Mouse (Mus musculus): ENCODE data around the gene Reln. TPM values are rescaled to one million over a fixed set of nuclear protein-coding genes. Genes with fewer than 3 reads are reported as not detected.

Gene Reln
- polyA plus RNA-seq (2014; fragmentation: Nextera tagmentation; extraction: Ambion mirVana), result 9.8 and 10.1 TPM in 2 replicates

- no peaks in the 10 kb centered on the region for H3K36me3 ChIP-seq (ENCODE audit: control insufficient read depth, insufficient read depth, low read length)
- H3K27ac ChIP-seq (ENCODE audit: low read depth, low read length), result peak within 1 kb of the TSS; percentile 25
- peak; percentile 94 for DNase-seq (ENCODE audit: low spot score, missing footprints)
- peak within 1 kb of the TSS; percentile 59 for H3K4me3 ChIP-seq (ENCODE audit: low read depth, low read length)
- under 1% methylated on average over 31 of the region's 68 CpGs for WGBS
- peak within 1 kb of the TSS; percentile 95 for H3K4me2 ChIP-seq
- H3K9me3 ChIP-seq (ENCODE audit: control insufficient read depth, low read length), result no peaks in the 10 kb centered on the region
- H3K27me3 ChIP-seq (ENCODE audit: control insufficient read depth, insufficient read depth, low read length), result peaks cover 37% of the 10 kb centered on the region
- peak within 1 kb of the TSS; percentile 72 for H3K9ac ChIP-seq (ENCODE audit: low read length)
- H3K4me1 ChIP-seq (ENCODE audit: control insufficient read depth, insufficient read depth, low read length), result peaks cover 18% of the 10 kb centered on the region
- peak; percentile 86 for ATAC-seq (ENCODE audit: low FRiP score)
Observed at GRCm38 (mm10) chr5:22344556-22344975, at the start of gene Reln. Gene Reln, minus strand, starts transcription at chr5:22344702.

- no peak overlapping the region for H3K4me3 ChIP-seq (ENCODE audit: low read depth, low read length)
- no peaks in the 10 kb centered on the region for H3K9me3 ChIP-seq (ENCODE audit: control insufficient read depth, low read length)
- WGBS, result 83% methylated on average over 2 of the region's 2 CpGs
- H3K27me3 ChIP-seq (ENCODE audit: control insufficient read depth, insufficient read depth, low read length), result no peaks in the 10 kb centered on the region
- H3K4me2 ChIP-seq, result no peak overlapping the region
- DNase-seq (ENCODE audit: low spot score, missing footprints) (no peak), ATAC-seq (ENCODE audit: low FRiP score) (no peak)
- no peak overlapping the region for H3K9ac ChIP-seq (ENCODE audit: low read length)
- H3K36me3 ChIP-seq (ENCODE audit: control insufficient read depth, insufficient read depth, low read length), result no peaks in the 10 kb centered on the region
- H3K27ac ChIP-seq (ENCODE audit: low read depth, low read length), result no peak overlapping the region
- no peaks in the 10 kb centered on the region for H3K4me1 ChIP-seq (ENCODE audit: control insufficient read depth, insufficient read depth, low read length)
Observed at GRCm38 (mm10) chr5:22388502-22388901, 44.0 kb upstream of the Reln start.

GRCm38 (mm10) chr5:22360510-22360909, 16.0 kb upstream of the Reln start:
- Histone ChIP-seq H3K9ac (ENCODE audit: low read length) (no peak overlapping the region), H3K36me3 (ENCODE audit: control insufficient read depth, insufficient read depth, low read length) (no peaks in the 10 kb centered on the region), H3K27ac (ENCODE audit: low read depth, low read length) (no peak overlapping the region), H3K9me3 (ENCODE audit: control insufficient read depth, low read length) (no peaks in the 10 kb centered on the region), H3K4me2 (no peak overlapping the region), H3K4me3 (ENCODE audit: low read depth, low read length) (no peak overlapping the region), H3K4me1 (ENCODE audit: control insufficient read depth, insufficient read depth, low read length) (no peaks in the 10 kb centered on the region), H3K27me3 (ENCODE audit: control insufficient read depth, insufficient read depth, low read length) (no peaks in the 10 kb centered on the region)
- WGBS, result 77% methylated on average over 9 of the region's 9 CpGs
- ATAC-seq (ENCODE audit: low FRiP score), result no peak
- no peak for DNase-seq (ENCODE audit: low spot score, missing footprints)

GRCm38 (mm10) chr5:22348412-22348811, 3.9 kb upstream of the Reln start:
- no peak for ATAC-seq (ENCODE audit: low FRiP score)
- WGBS, result 78% methylated on average over 3 of the region's 3 CpGs
- Histone ChIP-seq H3K27me3 (ENCODE audit: control insufficient read depth, insufficient read depth, low read length) (peaks cover 26% of the 10 kb centered on the region), H3K9me3 (ENCODE audit: control insufficient read depth, low read length) (no peaks in the 10 kb centered on the region), H3K4me1 (ENCODE audit: control insufficient read depth, insufficient read depth, low read length) (peaks cover 16% of the 10 kb centered on the region), H3K36me3 (ENCODE audit: control insufficient read depth, insufficient read depth, low read length) (no peaks in the 10 kb centered on the region), H3K9ac (ENCODE audit: low read length) (no peak overlapping the region), H3K4me3 (ENCODE audit: low read depth, low read length) (no peak overlapping the region), H3K27ac (ENCODE audit: low read depth, low read length) (no peak overlapping the region), H3K4me2 (no peak overlapping the region)
- no peak for DNase-seq (ENCODE audit: low spot score, missing footprints)

GRCm38 (mm10) chr5:22347732-22348131, 3.2 kb upstream of the Reln start:
- H3K27ac ChIP-seq (ENCODE audit: low read depth, low read length), result no peak overlapping the region
- H3K9me3 ChIP-seq (ENCODE audit: control insufficient read depth, low read length), result no peaks in the 10 kb centered on the region
- no peak overlapping the region for H3K4me3 ChIP-seq (ENCODE audit: low read depth, low read length)
- DNase-seq (ENCODE audit: low spot score, missing footprints) (peak; percentile 79), ATAC-seq (ENCODE audit: low FRiP score) (no peak)
- no peak overlapping the region for H3K4me2 ChIP-seq
- peaks cover 18% of the 10 kb centered on the region for H3K4me1 ChIP-seq (ENCODE audit: control insufficient read depth, insufficient read depth, low read length)
- no peak overlapping the region for H3K9ac ChIP-seq (ENCODE audit: low read length)
- peaks cover 31% of the 10 kb centered on the region for H3K27me3 ChIP-seq (ENCODE audit: control insufficient read depth, insufficient read depth, low read length)
- H3K36me3 ChIP-seq (ENCODE audit: control insufficient read depth, insufficient read depth, low read length), result no peaks in the 10 kb centered on the region
- WGBS, result 82% methylated on average over 2 of the region's 2 CpGs

GRCm38 (mm10) chr5:22345894-22346635, 1.6 kb upstream of the Reln start:
- Histone ChIP-seq H3K9me3 (ENCODE audit: control insufficient read depth, low read length) (no peaks in the 10 kb centered on the region), H3K27me3 (ENCODE audit: control insufficient read depth, insufficient read depth, low read length) (peaks cover 37% of the 10 kb centered on the region), H3K27ac (ENCODE audit: low read depth, low read length) (no peak overlapping the region), H3K4me3 (ENCODE audit: low read depth, low read length) (no peak overlapping the region; the same call in 1 of the 2 replicates), H3K9ac (ENCODE audit: low read length) (no peak overlapping the region; the same call in 1 of the 2 replicates), H3K36me3 (ENCODE audit: control insufficient read depth, insufficient read depth, low read length) (no peaks in the 10 kb centered on the region), H3K4me1 (ENCODE audit: control insufficient read depth, insufficient read depth, low read length) (peaks cover 18% of the 10 kb centered on the region), H3K4me2 (0 out of 2 replicates have a peak overlapping the region, but pooled peaks have one; percentile 95)
- DNase-seq (ENCODE audit: low spot score, missing footprints) (peak; percentile 87), ATAC-seq (ENCODE audit: low FRiP score) (no peak)
- WGBS, result 35% methylated on average over 14 of the region's 14 CpGs

- Histone ChIP-seq H3K9ac (ENCODE audit: low read length) (peak overlapping the region; percentile 72), H3K4me1 (ENCODE audit: control insufficient read depth, insufficient read depth, low read length) (peaks cover 18% of the 10 kb centered on the region), H3K4me2 (peak overlapping the region; percentile 95), H3K27me3 (ENCODE audit: control insufficient read depth, insufficient read depth, low read length) (peaks cover 37% of the 10 kb centered on the region), H3K9me3 (ENCODE audit: control insufficient read depth, low read length) (no peaks in the 10 kb centered on the region), H3K4me3 (ENCODE audit: low read depth, low read length) (peak overlapping the region; percentile 59), H3K27ac (ENCODE audit: low read depth, low read length) (peak overlapping the region; percentile 25), H3K36me3 (ENCODE audit: control insufficient read depth, insufficient read depth, low read length) (no peaks in the 10 kb centered on the region)
- ATAC-seq (ENCODE audit: low FRiP score), result peak; percentile 68
- peak; percentile 94 for DNase-seq (ENCODE audit: low spot score, missing footprints)
- WGBS, result 1% methylated on average over 53 of the region's 58 CpGs
Observed at GRCm38 (mm10) chr5:22344976-22345651, 612 bp upstream of the Reln start.

GRCm38 (mm10) chr5:22343843-22344555, 503 bp downstream of the Reln start:
- no peaks in the 10 kb centered on the region for H3K9me3 ChIP-seq (ENCODE audit: control insufficient read depth, low read length)
- peak overlapping the region; percentile 95 for H3K4me2 ChIP-seq
- H3K36me3 ChIP-seq (ENCODE audit: control insufficient read depth, insufficient read depth, low read length), result no peaks in the 10 kb centered on the region
- peak overlapping the region; percentile 59 for H3K4me3 ChIP-seq (ENCODE audit: low read depth, low read length)
- under 1% methylated on average over 52 of the region's 65 CpGs for WGBS
- peak; percentile 79 for ATAC-seq (ENCODE audit: low FRiP score)
- DNase-seq (ENCODE audit: low spot score, missing footprints), result peak; percentile 95
- H3K9ac ChIP-seq (ENCODE audit: low read length), result peak overlapping the region; percentile 72
- no peak overlapping the region for H3K27ac ChIP-seq (ENCODE audit: low read depth, low read length)
- H3K4me1 ChIP-seq (ENCODE audit: control insufficient read depth, insufficient read depth, low read length), result peaks cover 18% of the 10 kb centered on the region
- peaks cover 37% of the 10 kb centered on the region for H3K27me3 ChIP-seq (ENCODE audit: control insufficient read depth, insufficient read depth, low read length)

GRCm38 (mm10) chr5:22343536-22343842, 1.0 kb downstream of the Reln start:
- no peak for DNase-seq (ENCODE audit: low spot score, missing footprints)
- Histone ChIP-seq H3K4me2 (peak overlapping the region; percentile 95), H3K4me1 (ENCODE audit: control insufficient read depth, insufficient read depth, low read length) (peaks cover 18% of the 10 kb centered on the region), H3K9ac (ENCODE audit: low read length) (peak overlapping the region; percentile 72; the same call in 1 of the 2 replicates), H3K4me3 (ENCODE audit: low read depth, low read length) (peak overlapping the region; percentile 59), H3K36me3 (ENCODE audit: control insufficient read depth, insufficient read depth, low read length) (no peaks in the 10 kb centered on the region), H3K9me3 (ENCODE audit: control insufficient read depth, low read length) (no peaks in the 10 kb centered on the region), H3K27ac (ENCODE audit: low read depth, low read length) (no peak overlapping the region), H3K27me3 (ENCODE audit: control insufficient read depth, insufficient read depth, low read length) (peaks cover 37% of the 10 kb centered on the region)
- ATAC-seq (ENCODE audit: low FRiP score), result no peak
- WGBS, result 2% methylated on average over 10 of the region's 10 CpGs
